Mouse (Mus musculus) T-helper 2 cell (primary cell): ENCODE results near the gene Susd5.
"Not testable (repeated sequence)": the region's sequence is repeated elsewhere in the genome, so short reads cannot be mapped to it uniquely, and the experiment has no call there.

Experiments used
- in situ Hi-C: fragments of 300-600 bp; cut with MboI, MseI; formaldehyde crosslinking; loops from one replicate; pipeline ENCODE4 v1.15.1; 2025; ENCODE audit warnings: high pct_unique_total_duplicates

Susd5 gene

GRCm38 (mm10) chr9:114069372-114069771 lies 12.4 kb downstream of the Susd5 start:
- in situ Hi-C loops, result no loop called here

- in situ Hi-C loops, result no loop called here
These were observed 16.7 kb downstream of the Susd5 start for GRCm38 (mm10) chr9:114073681-114074080.

GRCm38 (mm10) chr9:114086422-114086821 lies 29.5 kb downstream of the Susd5 start:
- in situ Hi-C loops, result no loop called here

GRCm38 (mm10) chr9:114087106-114087815 lies 30.3 kb downstream of the Susd5 start:
- in situ Hi-C loops, result no loop called here

- in situ Hi-C loops, result not testable (repeated sequence)
These were observed 31.9 kb downstream of the Susd5 start for GRCm38 (mm10) chr9:114088885-114089284.

GRCm38 (mm10) chr9:114092188-114092587 lies 35.2 kb downstream of the Susd5 start:
- in situ Hi-C loops, result loop anchor here (10.0 kb wide), 1 partner anchor 107 kb away; no protein-coding TSS in a partner anchor

GRCm38 (mm10) chr9:114094854-114095253 lies 37.9 kb downstream of the Susd5 start:
- in situ Hi-C loops, result loop anchor here (10.0 kb wide), 1 partner anchor 110 kb away; no protein-coding TSS in a partner anchor

- in situ Hi-C loops, result loop anchor here (10.0 kb wide), 1 partner anchor 114 kb away; no protein-coding TSS in a partner anchor
These were observed 41.9 kb downstream of the Susd5 start for GRCm38 (mm10) chr9:114098716-114099302.

GRCm38 (mm10) chr9:114110268-114110667 lies 53.3 kb downstream of the Susd5 start:
- in situ Hi-C loops, result loop anchor here (10.0 kb wide), 1 partner anchor 115 kb away; no protein-coding TSS in a partner anchor

- in situ Hi-C loops, result loop anchor here (10.0 kb wide), 1 partner anchor 116 kb away; no protein-coding TSS in a partner anchor
These were observed 54.2 kb downstream of the Susd5 start for GRCm38 (mm10) chr9:114111161-114111560.

GRCm38 (mm10) chr9:114112226-114112625 lies 55.3 kb downstream of the Susd5 start:
- in situ Hi-C loops, result loop anchor here (10.0 kb wide), 1 partner anchor 117 kb away; no protein-coding TSS in a partner anchor

GRCm38 (mm10) chr9:114113911-114114623 lies 57.1 kb downstream of the Susd5 start:
- in situ Hi-C loops, result loop anchor here (10.0 kb wide), 1 partner anchor 119 kb away; no protein-coding TSS in a partner anchor

- in situ Hi-C loops, result loop anchor here (10.0 kb wide), 1 partner anchor 122 kb away; no protein-coding TSS in a partner anchor
These were observed 59.7 kb downstream of the Susd5 start for GRCm38 (mm10) chr9:114116672-114117071.

GRCm38 (mm10) chr9:114122862-114123261 lies 65.9 kb downstream of the Susd5 start:
- in situ Hi-C loops, result not testable (repeated sequence)

GRCm38 (mm10) chr9:114129273-114129835 lies 72.4 kb downstream of the Susd5 start:
- in situ Hi-C loops, result not testable (repeated sequence)
